Mouse (Mus musculus) liver, postnatal 0 days (tissue): Measurements from ENCODE around the gene Serpina5.

ENCODE experiments used
- CTCF ChIP-seq: sonication (generic); IDR thresholded peaks from 2 replicates; pipeline ENCODE4 v1.5.1; 2016; ENCODE audit warnings: antibody characterized with exemption, low read depth
- EP300 ChIP-seq: IDR thresholded peaks from 2 replicates; pipeline ENCODE4 v1.6.1; 2016; ENCODE audit warnings: antibody characterized with exemption, low read depth, mild to moderate bottlenecking

DNA sequence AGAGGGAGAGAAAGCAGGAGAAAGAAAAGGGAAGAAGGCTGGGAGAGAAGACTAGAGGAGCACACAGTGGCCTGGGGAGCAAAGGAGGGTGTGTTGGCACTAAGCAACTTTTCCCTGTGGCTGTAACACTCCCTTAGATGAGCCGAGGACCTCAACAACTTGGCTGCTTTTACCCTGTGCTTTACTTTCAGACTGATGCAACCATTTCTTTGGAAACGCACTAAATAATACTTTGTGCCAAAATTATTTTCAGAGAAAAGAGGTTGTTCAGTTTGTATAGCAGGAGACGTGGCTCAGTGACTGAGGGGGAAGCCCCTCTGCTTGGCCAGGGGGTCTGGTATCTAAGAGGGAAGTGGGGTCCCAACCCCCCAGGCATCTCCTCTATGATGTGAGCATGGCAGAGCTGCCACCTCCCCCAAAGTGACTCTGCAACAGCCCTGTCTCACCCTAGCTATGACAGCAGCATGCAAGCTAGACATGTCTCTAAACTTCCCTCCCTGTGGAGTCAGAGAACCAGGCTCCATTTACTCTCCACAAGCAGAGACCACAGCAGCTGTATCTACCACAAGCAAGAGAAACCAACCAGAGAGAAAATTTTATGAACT lies 52.2 kb downstream of the Serpina5 start:
- TF ChIP-seq CTCF = no peak
- TF ChIP-seq EP300 = no peak
